Mouse (Mus musculus) forebrain, embryonic 15.5 days (tissue): ENCODE measurements at regions not wholly inside any gene's neighbourhood (a gene's known extent, or its start where the extent isn't known, plus 50 kb on each side); places are given as distances from the start of the nearest gene placed in this dataset.

Experiments used
- ATAC-seq: fragments of 200-750 bp; cut with Nextera tagmentation; replicated peaks from 2 replicates; pipeline ENCODE4 v1.8.0; 2017; ENCODE audit warnings: mild to moderate bottlenecking, moderate TSS enrichment, moderate library complexity
- H3K27ac ChIP-seq: fragments of 300-500 bp; sonication (generic); replicated peaks from 2 replicates; pipeline ENCODE4 v1.5.1; 2015; ENCODE audit warnings: mild to moderate bottlenecking, inconsistent platforms
- H3K27me3 ChIP-seq: fragments of 300-500 bp; sonication (generic); 2 replicates; pipeline ENCODE4 v1.6.1; 2015; ENCODE audit warnings: inconsistent platforms
- H3K36me3 ChIP-seq: fragments of 300-500 bp; sonication (generic); 2 replicates; pipeline ENCODE4 v1.6.1; 2015; ENCODE audit warnings: mild to moderate bottlenecking, inconsistent platforms
- H3K4me1 ChIP-seq: fragments of 300-500 bp; sonication (generic); 2 replicates; pipeline ENCODE4 v1.6.1; 2015; ENCODE audit warnings: inconsistent platforms
- H3K4me2 ChIP-seq: fragments of 300-500 bp; sonication (generic); replicated peaks from 2 replicates; pipeline ENCODE4 v1.6.1; 2015; ENCODE audit warnings: mild to moderate bottlenecking, inconsistent platforms
- H3K4me3 ChIP-seq: fragments of 300-500 bp; sonication (generic); 2 replicates; pipeline ENCODE4 v1.5.1; 2015; ENCODE audit warnings: mild to moderate bottlenecking, inconsistent platforms
- H3K9ac ChIP-seq: fragments of 300-500 bp; sonication (generic); replicated peaks from 2 replicates; pipeline ENCODE4 v1.6.1; 2015; ENCODE audit warnings: mild to moderate bottlenecking, inconsistent platforms
- H3K9me3 ChIP-seq: fragments of 300-500 bp; sonication (generic); 2 replicates; pipeline ENCODE4 v1.6.1; 2016; ENCODE audit warnings: inconsistent platforms
- WGBS: fragments of 180-500 bp; shearing (Covaris S2); methylation state at CpG from one replicate; pipeline ENCODE4 v1.1.7; 2015; ENCODE audit warnings: mixed read lengths; 5-methylcytosine and 5-hydroxymethylcytosine counted together

DNA sequence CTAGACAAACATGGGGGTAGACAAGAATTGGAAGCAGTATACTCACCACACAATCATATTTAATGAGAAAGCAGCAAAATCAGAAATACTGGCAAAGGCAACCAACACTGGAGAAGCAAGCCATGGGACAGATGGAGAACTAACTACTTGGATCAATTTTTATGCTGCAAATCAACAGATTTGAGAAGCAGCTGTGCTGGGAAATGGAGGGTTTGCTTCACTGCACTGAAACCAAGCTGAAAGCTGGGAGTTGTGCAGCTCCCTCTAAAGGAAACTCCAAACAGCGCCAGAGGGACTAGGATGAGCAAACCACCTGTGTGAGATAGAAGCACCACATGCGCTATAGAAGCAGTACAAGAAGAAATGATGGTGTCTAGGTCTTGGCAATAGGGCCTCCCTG, 1246.0 kb downstream of the Lrfn5 start:
- Histone ChIP-seq H3K36me3 (no peaks in the 10 kb centered on the region), H3K4me1 (no peaks in the 10 kb centered on the region), H3K27ac (0 out of 2 replicates have a peak overlapping the region, but pooled peaks have one; percentile 40), H3K9me3 (no peaks in the 10 kb centered on the region), H3K9ac (no peak overlapping the region), H3K4me3 (no peak overlapping the region), H3K27me3 (no peaks in the 10 kb centered on the region), H3K4me2 (no peak overlapping the region)
- ATAC-seq, result peak; percentile 88
- 62% methylated on average over 2 of the region's 2 CpGs for WGBS

DNA sequence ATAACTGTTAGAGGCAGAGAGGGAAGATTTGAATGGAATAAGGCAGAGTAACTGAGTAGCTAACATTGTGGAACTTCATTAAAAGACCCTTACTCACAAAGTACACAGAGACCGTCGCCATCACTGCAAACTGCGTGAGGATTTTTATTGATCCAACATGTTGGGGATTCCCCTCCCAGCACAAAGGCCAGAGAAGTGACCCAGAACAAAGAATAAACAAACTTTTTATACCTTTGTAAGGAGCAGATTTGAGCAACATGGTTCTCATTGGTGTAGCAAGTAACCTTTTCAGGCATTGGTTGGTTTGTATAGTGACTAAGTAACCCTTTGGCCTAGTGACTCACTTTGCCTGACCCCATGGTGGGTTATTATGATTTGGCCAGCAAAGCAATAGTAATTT, 1246.9 kb downstream of the Lrfn5 start:
- no peaks in the 10 kb centered on the region for H3K4me1 ChIP-seq
- H3K4me2 ChIP-seq, result no peak overlapping the region
- no peak overlapping the region for H3K9ac ChIP-seq
- H3K36me3 ChIP-seq, result no peaks in the 10 kb centered on the region
- no peak overlapping the region for H3K27ac ChIP-seq
- no peaks in the 10 kb centered on the region for H3K9me3 ChIP-seq
- no peak overlapping the region for H3K4me3 ChIP-seq
- no peaks in the 10 kb centered on the region for H3K27me3 ChIP-seq
- 84% methylated on average over 3 of the region's 3 CpGs for WGBS
- ATAC-seq, result no peak

DNA sequence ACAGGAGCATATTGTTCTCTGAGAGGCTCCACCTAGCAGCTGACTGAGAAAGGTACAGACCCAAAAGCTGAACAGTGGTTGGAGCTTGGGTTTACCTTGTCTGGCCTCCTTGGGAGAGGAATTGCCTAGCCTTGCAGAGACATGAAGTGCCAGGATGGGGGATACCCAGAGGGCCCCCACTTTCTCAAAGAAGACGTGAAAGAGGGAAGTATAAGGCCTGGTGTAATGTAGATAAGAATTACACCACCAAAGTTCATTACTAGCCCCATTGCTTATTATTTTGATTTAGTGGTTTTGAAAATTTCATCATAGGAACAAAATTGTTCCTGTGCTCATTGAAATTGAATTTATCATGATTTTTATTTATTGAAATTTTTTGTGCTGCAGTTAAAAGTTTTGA, 1253.0 kb downstream of the Lrfn5 start:
- ATAC-seq, result no peak
- WGBS, result 74% methylated on average over 1 of the region's 1 CpGs
- no peak overlapping the region for H3K9ac ChIP-seq

DNA sequence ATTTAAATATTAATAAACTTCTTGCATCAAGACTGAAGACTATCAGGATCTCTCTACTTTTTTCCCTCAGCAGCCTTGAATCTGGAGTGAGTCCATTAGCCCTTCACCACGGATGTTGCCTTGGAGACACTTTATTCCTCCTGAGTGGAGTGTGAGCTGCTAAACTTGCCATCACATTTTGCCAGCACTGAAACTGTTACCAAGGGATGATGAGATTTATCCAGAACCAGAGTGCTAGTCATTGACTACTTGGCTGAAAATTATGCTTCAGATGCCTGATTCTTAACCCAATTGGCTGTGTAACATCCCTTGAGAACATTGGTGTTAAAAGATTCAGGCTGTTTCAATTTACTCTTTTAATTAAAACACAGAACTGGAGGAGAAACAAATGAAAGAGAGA, 1289.8 kb downstream of the Lrfn5 start:
- ATAC-seq, result no peak
- no peaks in the 10 kb centered on the region for H3K27me3 ChIP-seq
- no peak overlapping the region for H3K9ac ChIP-seq
- H3K4me3 ChIP-seq, result no peak overlapping the region
- H3K36me3 ChIP-seq, result no peaks in the 10 kb centered on the region
- 69% methylated on average over 1 of the region's 1 CpGs for WGBS
- no peaks in the 10 kb centered on the region for H3K9me3 ChIP-seq
- H3K4me1 ChIP-seq, result no peaks in the 10 kb centered on the region
- no peak overlapping the region for H3K4me2 ChIP-seq
- H3K27ac ChIP-seq, result no peak overlapping the region

More for the DNA sequence above, 1253.0 kb downstream of the Lrfn5 start:
- H3K4me2 ChIP-seq, result no peak overlapping the region
- no peak overlapping the region for H3K27ac ChIP-seq
- H3K36me3 ChIP-seq, result no peaks in the 10 kb centered on the region
- no peak overlapping the region for H3K4me3 ChIP-seq
- no peaks in the 10 kb centered on the region for H3K4me1 ChIP-seq
- no peaks in the 10 kb centered on the region for H3K9me3 ChIP-seq
- no peaks in the 10 kb centered on the region for H3K27me3 ChIP-seq
